Mouse (Mus musculus) left cerebral cortex, postnatal 14 days (tissue): ENCODE measurements at regions not wholly inside any gene's neighbourhood (a gene's known extent, or its start where the extent isn't known, plus 50 kb on each side); places are given as distances from the start of the nearest gene placed in this dataset.

Experiments used
- DNase-seq, 2 experiments: peaks; one replicate each; pipeline ENCODE4 v3.0.0; 2021 to 2022; ENCODE audit warnings: low spot score in 2 of 2, mixed read lengths in 1 of 2
- intact Hi-C: fragments of 180-260 bp; cut with DNase I; formaldehyde crosslinking; loops from one replicate; pipeline ENCODE4 v1.15.1; 2025

GRCm38 (mm10) chr3:70783142-70783541 lies 775.7 kb downstream of the Otol1 start:
- intact Hi-C loops, result no loop called here
- DNase-seq, result no peak

DNA sequence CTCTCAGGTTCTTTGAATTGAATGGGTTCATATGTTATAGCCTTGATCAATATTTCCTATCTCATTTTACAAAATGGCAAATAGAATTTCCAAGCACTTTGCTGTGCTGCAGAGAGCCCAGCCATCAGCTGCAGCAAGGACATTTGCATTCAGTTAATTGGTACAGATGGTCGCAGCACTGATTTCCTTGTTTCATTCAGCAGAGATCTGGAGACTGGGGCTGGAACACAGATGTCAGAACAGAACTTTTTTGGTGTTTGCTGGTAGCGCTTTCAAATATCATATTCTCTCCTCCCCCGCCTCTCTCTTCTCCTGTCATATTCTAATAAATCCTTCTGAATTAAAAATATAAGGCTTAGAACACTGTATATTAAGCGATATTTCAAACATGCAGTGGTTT lies 794.8 kb downstream of the Otol1 start:
- DNase-seq, result peak; percentile 13 to 37

DNA sequence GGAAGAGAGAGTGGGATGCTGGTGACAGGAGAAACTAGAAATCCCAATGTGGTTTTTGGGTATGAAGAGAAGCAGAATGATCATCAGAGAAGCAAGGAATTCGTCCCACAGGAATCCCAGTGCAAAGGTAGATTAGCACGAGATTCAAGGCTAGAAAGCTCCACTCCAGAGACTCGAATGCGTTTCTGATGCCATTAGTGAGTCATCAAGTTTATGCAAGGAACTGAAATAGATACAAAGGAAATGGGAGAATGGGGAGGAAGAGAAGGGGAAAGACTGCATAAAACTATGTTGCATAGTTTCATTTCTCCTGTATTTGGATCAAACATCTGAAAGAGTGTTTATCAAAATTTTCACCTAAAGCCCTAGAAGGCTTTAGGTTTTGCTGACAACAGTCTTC lies 796.0 kb downstream of the Otol1 start:
- no peak for DNase-seq
- intact Hi-C loops, result no loop called here

More for the DNA sequence above, 794.8 kb downstream of the Otol1 start:
- intact Hi-C loops, result no loop called here

GRCm38 (mm10) chr3:70803885-70804284 lies 796.5 kb downstream of the Otol1 start:
- intact Hi-C loops, result no loop called here
- DNase-seq, result no peak

DNA sequence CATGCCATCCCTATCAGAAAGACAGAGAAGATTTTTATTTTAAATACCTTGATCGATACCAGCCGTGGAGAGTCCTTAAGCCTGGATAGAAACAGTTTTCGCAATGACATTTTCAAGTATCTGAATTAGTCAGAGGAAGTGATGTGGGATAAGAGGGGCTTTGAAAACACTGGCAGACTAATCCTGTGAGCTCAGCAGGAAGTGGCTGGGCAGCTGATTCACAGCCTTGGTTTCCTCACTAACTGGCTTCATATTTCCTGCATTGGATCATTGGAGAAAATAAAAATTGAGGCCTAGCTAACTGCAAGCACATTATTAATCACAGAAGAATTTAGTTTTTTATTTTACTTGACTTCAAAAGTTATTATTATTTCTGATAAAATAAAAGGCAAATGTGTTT lies 799.8 kb downstream of the Otol1 start:
- intact Hi-C loops, result no loop called here
- no peak for DNase-seq
